Mouse (Mus musculus): ENCODE results near the gene Gm45711. TPM values are rescaled to one million over a fixed set of nuclear protein-coding genes. Genes with fewer than 3 reads are reported as not detected.

Gene Gm45711
- polyA plus RNA-seq, 1 experiment from 2014 or later: not detected

GRCm38 (mm10) chr8:104247054-104247907 is 62.6 kb downstream of the Gm45711 start:
- Histone ChIP-seq H3K4me1 (ENCODE audit: control insufficient read depth, insufficient read depth, low read length) (0 out of 2 replicates have a peak, but pooled peaks cover 4% of the 10 kb centered on the region), H3K9me3 (ENCODE audit: control insufficient read depth, low read length) (no peaks in the 10 kb centered on the region), H3K36me3 (ENCODE audit: control insufficient read depth, insufficient read depth, low read length) (no peaks in the 10 kb centered on the region), H3K9ac (ENCODE audit: low read length) (no peak overlapping the region; the same call in 1 of the 2 replicates), H3K27ac (replicated peaks; ENCODE audit: low read depth, low read length) (no peak overlapping the region), H3K27me3 (ENCODE audit: control insufficient read depth, insufficient read depth, low read length) (no peaks in the 10 kb centered on the region), H3K4me3 (ENCODE audit: low read depth, low read length) (peak overlapping the region; percentile 86), H3K4me2 (ENCODE audit: low read depth, severe bottlenecking) (peak overlapping the region; percentile 82)
- ATAC-seq (ENCODE audit: insufficient number of reproducible peaks, low FRiP score, low TSS enrichment, low read depth): no peak
- WGBS: 76% methylated on average over 22 of the region's 22 CpGs
- DNase-seq (ENCODE audit: low spot score): no peak

GRCm38 (mm10) chr8:104246621-104247020 is 63.3 kb downstream of the Gm45711 start:
- no peaks in the 10 kb centered on the region for H3K27me3 ChIP-seq (ENCODE audit: control insufficient read depth, insufficient read depth, low read length)
- DNase-seq (ENCODE audit: low spot score): no peak
- H3K36me3 ChIP-seq (ENCODE audit: control insufficient read depth, insufficient read depth, low read length): no peaks in the 10 kb centered on the region
- H3K9ac ChIP-seq (ENCODE audit: low read length): no peak overlapping the region
- no peaks in the 10 kb centered on the region for H3K9me3 ChIP-seq (ENCODE audit: control insufficient read depth, low read length)
- H3K27ac ChIP-seq (replicated peaks; ENCODE audit: low read depth, low read length): no peak overlapping the region
- no peak overlapping the region for H3K4me3 ChIP-seq (ENCODE audit: low read depth, low read length)
- ATAC-seq (ENCODE audit: insufficient number of reproducible peaks, low FRiP score, low TSS enrichment, low read depth): no peak
- 91% methylated on average over 4 of the region's 4 CpGs for WGBS
- 0 out of 2 replicates have a peak, but pooled peaks cover 4% of the 10 kb centered on the region for H3K4me1 ChIP-seq (ENCODE audit: control insufficient read depth, insufficient read depth, low read length)
- H3K4me2 ChIP-seq (ENCODE audit: low read depth, severe bottlenecking): no peak overlapping the region

GRCm38 (mm10) chr8:104242038-104242644 is 67.7 kb downstream of the Gm45711 start:
- no peak for DNase-seq (ENCODE audit: low spot score)
- Histone ChIP-seq H3K9ac (ENCODE audit: low read length) (no peak overlapping the region), H3K4me1 (ENCODE audit: control insufficient read depth, insufficient read depth, low read length) (no peaks in the 10 kb centered on the region), H3K27ac (replicated peaks; ENCODE audit: low read depth, low read length) (no peak overlapping the region), H3K27me3 (ENCODE audit: control insufficient read depth, insufficient read depth, low read length) (no peaks in the 10 kb centered on the region), H3K36me3 (ENCODE audit: control insufficient read depth, insufficient read depth, low read length) (peaks cover 8% of the 10 kb centered on the region), H3K4me2 (ENCODE audit: low read depth, severe bottlenecking) (no peak overlapping the region), H3K4me3 (ENCODE audit: low read depth, low read length) (no peak overlapping the region), H3K9me3 (ENCODE audit: control insufficient read depth, low read length) (no peaks in the 10 kb centered on the region)
- WGBS: 66% methylated on average over 12 of the region's 12 CpGs
- no peak for ATAC-seq (ENCODE audit: insufficient number of reproducible peaks, low FRiP score, low TSS enrichment, low read depth)

GRCm38 (mm10) chr8:104239418-104239861 is 70.4 kb downstream of the Gm45711 start:
- ATAC-seq (ENCODE audit: insufficient number of reproducible peaks, low FRiP score, low TSS enrichment, low read depth) (no peak), DNase-seq (ENCODE audit: low spot score) (no peak)
- no peak overlapping the region for H3K4me2 ChIP-seq (ENCODE audit: low read depth, severe bottlenecking)
- no peaks in the 10 kb centered on the region for H3K27me3 ChIP-seq (ENCODE audit: control insufficient read depth, insufficient read depth, low read length)
- peaks cover 8% of the 10 kb centered on the region for H3K36me3 ChIP-seq (ENCODE audit: control insufficient read depth, insufficient read depth, low read length)
- no peak overlapping the region for H3K27ac ChIP-seq (replicated peaks; ENCODE audit: low read depth, low read length)
- no peak overlapping the region for H3K9ac ChIP-seq (ENCODE audit: low read length)
- no peaks in the 10 kb centered on the region for H3K9me3 ChIP-seq (ENCODE audit: control insufficient read depth, low read length)
- WGBS: 86% methylated on average over 10 of the region's 10 CpGs
- no peaks in the 10 kb centered on the region for H3K4me1 ChIP-seq (ENCODE audit: control insufficient read depth, insufficient read depth, low read length)
- no peak overlapping the region for H3K4me3 ChIP-seq (ENCODE audit: low read depth, low read length)

GRCm38 (mm10) chr8:104234573-104234972 is 75.3 kb downstream of the Gm45711 start:
- no peak overlapping the region for H3K27ac ChIP-seq (replicated peaks; ENCODE audit: low read depth, low read length)
- 0 out of 2 replicates have a peak, but pooled peaks have one; percentile 26 for ATAC-seq (ENCODE audit: insufficient number of reproducible peaks, low FRiP score, low TSS enrichment, low read depth)
- H3K27me3 ChIP-seq (ENCODE audit: control insufficient read depth, insufficient read depth, low read length): no peaks in the 10 kb centered on the region
- H3K4me3 ChIP-seq (ENCODE audit: low read depth, low read length): no peak overlapping the region
- WGBS: 52% methylated on average over 6 of the region's 6 CpGs
- peak; percentile 32 for DNase-seq (ENCODE audit: low spot score)
- no peaks in the 10 kb centered on the region for H3K4me1 ChIP-seq (ENCODE audit: control insufficient read depth, insufficient read depth, low read length)
- H3K4me2 ChIP-seq (ENCODE audit: low read depth, severe bottlenecking): no peak overlapping the region
- H3K9me3 ChIP-seq (ENCODE audit: control insufficient read depth, low read length): no peaks in the 10 kb centered on the region
- H3K9ac ChIP-seq (ENCODE audit: low read length): no peak overlapping the region
- H3K36me3 ChIP-seq (ENCODE audit: control insufficient read depth, insufficient read depth, low read length): peaks cover 6% of the 10 kb centered on the region

- Histone ChIP-seq H3K4me2 (ENCODE audit: low read depth, severe bottlenecking) (no peak overlapping the region), H3K36me3 (ENCODE audit: control insufficient read depth, insufficient read depth, low read length) (peaks cover 2% of the 10 kb centered on the region; the same call in 1 of the 2 replicates), H3K27ac (replicated peaks; ENCODE audit: low read depth, low read length) (no peak overlapping the region), H3K9ac (ENCODE audit: low read length) (no peak overlapping the region), H3K9me3 (ENCODE audit: control insufficient read depth, low read length) (no peaks in the 10 kb centered on the region), H3K27me3 (ENCODE audit: control insufficient read depth, insufficient read depth, low read length) (no peaks in the 10 kb centered on the region), H3K4me3 (ENCODE audit: low read depth, low read length) (no peak overlapping the region), H3K4me1 (ENCODE audit: control insufficient read depth, insufficient read depth, low read length) (no peaks in the 10 kb centered on the region)
- DNase-seq (ENCODE audit: low spot score): no peak
- 93% methylated on average over 5 of the region's 5 CpGs for WGBS
- ATAC-seq (ENCODE audit: insufficient number of reproducible peaks, low FRiP score, low TSS enrichment, low read depth): no peak
These were observed 77.0 kb downstream of the Gm45711 start for GRCm38 (mm10) chr8:104232919-104233318.

GRCm38 (mm10) chr8:104232039-104232438 is 77.8 kb downstream of the Gm45711 start:
- Histone ChIP-seq H3K27me3 (ENCODE audit: control insufficient read depth, insufficient read depth, low read length) (no peaks in the 10 kb centered on the region), H3K27ac (replicated peaks; ENCODE audit: low read depth, low read length) (no peak overlapping the region), H3K9me3 (ENCODE audit: control insufficient read depth, low read length) (no peaks in the 10 kb centered on the region), H3K4me2 (ENCODE audit: low read depth, severe bottlenecking) (no peak overlapping the region), H3K36me3 (ENCODE audit: control insufficient read depth, insufficient read depth, low read length) (peaks cover 2% of the 10 kb centered on the region; the same call in 1 of the 2 replicates), H3K9ac (ENCODE audit: low read length) (no peak overlapping the region), H3K4me3 (ENCODE audit: low read depth, low read length) (no peak overlapping the region), H3K4me1 (ENCODE audit: control insufficient read depth, insufficient read depth, low read length) (no peaks in the 10 kb centered on the region)
- WGBS: 93% methylated on average over 4 of the region's 4 CpGs
- ATAC-seq (ENCODE audit: insufficient number of reproducible peaks, low FRiP score, low TSS enrichment, low read depth) (no peak), DNase-seq (ENCODE audit: low spot score) (no peak)

Measured in limb, embryonic 11.5 days (tissue).